Mouse (Mus musculus): Measurements from ENCODE around the gene Ccdc149. TPM values are rescaled to one million over a fixed set of nuclear protein-coding genes. Genes with fewer than 3 reads are reported as not detected.

The Ccdc149 gene
- total RNA-seq, 2 experiments from 2014 or later: 1.9 to 3.7 TPM

- ATAC-seq (replicated peaks; ENCODE audit: poor library complexity, severe bottlenecking): no peak
Observed at GRCm38 (mm10) chr5:52346890-52347289, 124.4 kb downstream of the Ccdc149 start.

GRCm38 (mm10) chr5:52339134-52339533 lies 132.2 kb downstream of the Ccdc149 start:
- ATAC-seq (replicated peaks; ENCODE audit: poor library complexity, severe bottlenecking): no peak

DNA sequence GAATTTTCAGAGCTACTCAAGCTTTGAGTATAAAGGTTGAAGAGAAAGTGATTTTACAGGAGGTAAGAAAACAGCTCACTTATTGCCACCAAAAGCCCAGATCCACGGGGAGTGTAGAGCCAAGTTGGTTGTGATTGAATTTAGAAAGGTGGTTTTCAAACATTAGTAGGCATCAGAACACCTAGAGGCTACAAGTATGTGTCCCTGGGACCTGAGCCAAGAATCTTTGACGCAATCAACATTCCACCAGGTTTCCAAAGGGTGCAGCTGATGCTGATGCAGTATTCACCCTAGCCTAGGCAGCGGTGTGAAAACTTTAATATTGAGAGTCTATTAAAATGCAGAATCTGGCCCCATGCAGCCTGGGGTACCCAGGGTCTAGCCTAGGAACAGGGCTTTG lies 135.7 kb downstream of the Ccdc149 start:
- no peak for ATAC-seq (replicated peaks; ENCODE audit: poor library complexity, severe bottlenecking)

GRCm38 (mm10) chr5:52332120-52332519 lies 139.2 kb downstream of the Ccdc149 start:
- no peak for ATAC-seq (replicated peaks; ENCODE audit: poor library complexity, severe bottlenecking)

Other genes with a start within 250 kb of the Ccdc149 start
- not detected in 2 replicates for gene Sod3, start 107.7 kb downstream of the Ccdc149 start, total RNA-seq (2014; fragmentation: Nextera tagmentation)
- not detected in 2 replicates for gene Sod3, start 107.7 kb downstream of the Ccdc149 start, total RNA-seq (2017)
- not detected in 2 replicates for gene Lgi2, start 94.9 kb upstream of the Ccdc149 start, total RNA-seq (2014; fragmentation: Nextera tagmentation)
- not detected in 2 replicates for gene Lgi2, start 94.9 kb upstream of the Ccdc149 start, total RNA-seq (2017)
- 11.6 and 21.4 TPM in 2 replicates for gene Sepsecs, start 198.2 kb upstream of the Ccdc149 start, total RNA-seq (2014; fragmentation: Nextera tagmentation)
- 13.7 and 17.9 TPM in 2 replicates for gene Sepsecs, start 198.2 kb upstream of the Ccdc149 start, total RNA-seq (2017)